Comparison of ENCODE assay signal across 25 mouse cellular contexts in the genomic region with DNA sequence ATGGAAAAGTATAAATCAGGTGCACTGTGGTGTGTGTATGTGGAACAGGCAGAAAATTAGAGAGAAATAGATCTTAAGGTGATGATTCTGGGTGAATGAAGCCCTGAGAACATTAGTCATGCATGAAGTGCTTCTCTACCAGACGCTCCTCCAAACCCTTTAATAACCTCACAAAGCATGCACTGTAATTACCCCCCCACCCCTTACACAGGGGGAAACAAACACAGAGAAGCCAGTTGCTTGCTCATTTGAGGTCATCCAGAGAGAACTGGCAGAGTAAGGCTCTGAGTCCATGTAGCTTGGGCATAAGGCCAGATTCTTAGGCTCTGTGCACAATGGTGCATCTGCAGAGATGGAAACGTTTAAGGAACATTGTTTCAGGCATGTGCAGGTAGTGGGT. TPM values are rescaled to one million over a fixed set of nuclear protein-coding genes. Genes with fewer than 3 reads are reported as not detected.
DNase-seq lines count a peak whose midpoint lies in the region; ATAC-seq and TF ChIP-seq lines count a peak whose summit lies in the region.
"Had no signal": no experiment of that assay in that cellular context is flagged by ENCODE, and none has a peak within 500 bp of the region (broad histone marks: within the 10 kb centered on the region; RNA-seq: fewer than 3 reads in every experiment).

No protein-coding gene starts in this region.

- TF ChIP-seq CTCF in olfactory bulb, adult 2 months (IDR thresholded peaks at IDR 0.05; ENCODE audit: insufficient read depth, low read depth, low read length): no peak

- no peak for TF ChIP-seq POLR2A in olfactory bulb, adult 2 months (IDR thresholded peaks at IDR 0.05; ENCODE audit: insufficient read depth, low read depth, low read length)

- no peaks in the 10 kb centered on the region for H3K9me3 ChIP-seq in midbrain, embryonic 13.5 days
- no peaks in the 10 kb centered on the region for H3K9me3 ChIP-seq in midbrain, embryonic 15.5 days
- H3K9me3 ChIP-seq: embryonic facial prominence, embryonic 13.5 days; heart, embryonic 12.5 days had no signal

- peak; percentile 67 for DNase-seq in Muller cell, postnatal 12 days (ENCODE audit: inconsistent ontology term)
- peak; percentile 47 for DNase-seq in brain, adult 2 months (ENCODE audit: low read depth, low spot score)
- DNase-seq in cerebellum, postnatal 14 days: no peak
- DNase-seq in adrenal gland, adult 8-10 months: no peak
- DNase-seq: cerebellum, adult 9-10 months; heart, postnatal 14 days; kidney, adult 11 months; lung, adult 2 months; right cerebral cortex, postnatal 14 days; thymus, postnatal 36 days had no signal

- no peak overlapping the region for H3K4me3 ChIP-seq in midbrain, embryonic 13.5 days (replicated peaks)
- no peak overlapping the region for H3K4me3 ChIP-seq in midbrain, embryonic 15.5 days
- no peak overlapping the region for H3K4me3 ChIP-seq in olfactory bulb, adult 2 months (ENCODE audit: insufficient read depth, low read depth, low read length)
- H3K4me3 ChIP-seq: embryonic facial prominence, embryonic 13.5 days; heart, embryonic 12.5 days; megakaryocyte, embryonic 14.5 days had no signal

- H3K4me2 ChIP-seq in midbrain, embryonic 13.5 days (replicated peaks): no peak overlapping the region
- no peak overlapping the region for H3K4me2 ChIP-seq in midbrain, embryonic 15.5 days
- H3K4me2 ChIP-seq: embryonic facial prominence, embryonic 13.5 days; heart, embryonic 12.5 days; liver, embryonic 11.5 days had no signal

- H3K36me3 ChIP-seq in midbrain, embryonic 13.5 days: peaks cover 25% of the 10 kb centered on the region
- H3K36me3 ChIP-seq in midbrain, embryonic 15.5 days (replicated peaks): no peaks in the 10 kb centered on the region

- no peaks in the 10 kb centered on the region for H3K4me1 ChIP-seq in midbrain, embryonic 13.5 days (replicated peaks)
- no peaks in the 10 kb centered on the region for H3K4me1 ChIP-seq in midbrain, embryonic 15.5 days
- peaks cover 5% of the 10 kb centered on the region; the same call in 1 of the 2 replicates for H3K4me1 ChIP-seq in olfactory bulb, adult 2 months (ENCODE audit: control insufficient read depth, insufficient read depth, low read length)
- H3K4me1 ChIP-seq: embryonic facial prominence, embryonic 13.5 days; heart, embryonic 12.5 days had no signal

- no peak overlapping the region for H3K9ac ChIP-seq in midbrain, embryonic 13.5 days (replicated peaks)
- no peak overlapping the region for H3K9ac ChIP-seq in midbrain, embryonic 15.5 days
- H3K9ac ChIP-seq: embryonic facial prominence, embryonic 13.5 days; heart, embryonic 12.5 days had no signal

- WGBS in midbrain, embryonic 13.5 days: 63% methylated on average over 2 of the region's 2 CpGs
- WGBS in midbrain, embryonic 15.5 days: 45% methylated on average over 2 of the region's 2 CpGs
- 7% methylated on average over 2 of the region's 2 CpGs for WGBS in olfactory bulb, adult 2 months

- ATAC-seq in midbrain, embryonic 13.5 days: peak; percentile 26; the same call in 1 of the 2 replicates
- ATAC-seq in midbrain, embryonic 15.5 days (replicated peaks): no peak

- no peaks in the 10 kb centered on the region for H3K27me3 ChIP-seq in midbrain, embryonic 13.5 days
- no peaks in the 10 kb centered on the region for H3K27me3 ChIP-seq in midbrain, embryonic 15.5 days (replicated peaks)
- H3K27me3 ChIP-seq: embryonic facial prominence, embryonic 13.5 days had no signal

- no peak overlapping the region for H3K27ac ChIP-seq in midbrain, embryonic 13.5 days
- no peak overlapping the region for H3K27ac ChIP-seq in midbrain, embryonic 15.5 days
- peak overlapping the region; percentile 1 for H3K27ac ChIP-seq in olfactory bulb, adult 2 months (ENCODE audit: insufficient read depth, low read depth, low read length)
- H3K27ac ChIP-seq: embryonic facial prominence, embryonic 13.5 days had no signal

RNA-seq across cellular contexts. Expression of a gene that starts 12.7 kb away (rescaled TPM):
- polyA plus RNA-seq in midbrain, embryonic 13.5 days (2015; fragmentation: Nextera tagmentation; extraction: Ambion mirVana): 52.5 and 57.2 TPM in 2 replicates
- 34.6 and 36.8 TPM in 2 replicates for polyA plus RNA-seq in midbrain, embryonic 15.5 days (2015; fragmentation: Nextera tagmentation; extraction: Ambion mirVana)
- not detected in 2 replicates for polyA plus RNA-seq in olfactory bulb, adult 2 months (2012; ENCODE audit: insufficient read depth, insufficient read length, low replicate concordance, missing spikeins)
- 10 to 100 TPM; 10.5 to 11.8 (median 11.1) TPM for total RNA-seq in adrenal gland, adult 8-10 months (2022)

RNA-seq across cellular contexts. Expression of a gene that starts 14.1 kb away (rescaled TPM):
- polyA plus RNA-seq in midbrain, embryonic 13.5 days (2015; fragmentation: Nextera tagmentation; extraction: Ambion mirVana): 16.0 and 16.6 TPM in 2 replicates
- 16.9 and 18.0 TPM in 2 replicates for polyA plus RNA-seq in midbrain, embryonic 15.5 days (2015; fragmentation: Nextera tagmentation; extraction: Ambion mirVana)
- not detected in 2 replicates for polyA plus RNA-seq in olfactory bulb, adult 2 months (2012; ENCODE audit: insufficient read depth, insufficient read length, low replicate concordance, missing spikeins)
- total RNA-seq in adrenal gland, adult 8-10 months (2022): 10 to 100 TPM; 12.3 to 19.2 (median 14.8) TPM

RNA-seq across cellular contexts. Expression of a gene that starts 51.6 kb away (rescaled TPM):
- polyA plus RNA-seq in midbrain, embryonic 13.5 days (2015; fragmentation: Nextera tagmentation; extraction: Ambion mirVana): not detected in 2 replicates
- not detected in 2 replicates for polyA plus RNA-seq in midbrain, embryonic 15.5 days (2015; fragmentation: Nextera tagmentation; extraction: Ambion mirVana)
- polyA plus RNA-seq in olfactory bulb, adult 2 months (2012; ENCODE audit: insufficient read depth, insufficient read length, low replicate concordance, missing spikeins): not detected in 2 replicates
- total RNA-seq in adrenal gland, adult 8-10 months (2022): not detected
- total RNA-seq: granulocyte monocyte progenitor cell, adult 5-6 weeks; heart, postnatal 14 days; layer of hippocampus, postnatal 10 days had no signal
- polyA plus RNA-seq: cortical plate, adult 2 months; embryonic facial prominence, embryonic 13.5 days; heart, embryonic 12.5 days; kidney, embryonic 16.5 days; large intestine, adult 2 months; limb, embryonic 11.5 days; liver, embryonic 11.5 days; lung, adult 2 months; spleen, adult 2 months; stomach, embryonic 14.5 days had no signal

Comparison
In these comparisons a context has a peak if more than half of its experiments do, and no peak if none do; other contexts are left out.
1. DNase-seq: peak in Muller cell, postnatal 12 days (single experiment) and brain, adult 2 months (single experiment); none in cerebellum, postnatal 14 days (0 of 2) and adrenal gland, adult 8-10 months (single experiment).
2. RNA of a gene that starts 14.1 kb away (polyA plus RNA-seq): 16.9 to 18.0 TPM in midbrain, embryonic 15.5 days and 16.0 to 16.6 TPM in midbrain, embryonic 13.5 days; not detected in olfactory bulb, adult 2 months; every median in the first group is over 10 times any median in the second.